Mouse (Mus musculus) left cerebral cortex, postnatal 14 days (tissue): ENCODE results near the gene Snx32. TPM values are rescaled to one million over a fixed set of nuclear protein-coding genes. Genes with fewer than 3 reads are reported as not detected.

Experiments
- DNase-seq, 2 experiments: peaks; one replicate each; pipeline ENCODE4 v3.0.0; 2021 to 2022; ENCODE audit warnings: low spot score in 2 of 2, mixed read lengths in 1 of 2
- intact Hi-C: fragments of 180-260 bp; cut with DNase I; formaldehyde crosslinking; loops from one replicate; pipeline ENCODE4 v1.15.1; 2025
- total RNA-seq, 2 experiments: library from RNA; stranded (reverse); gene quantifications; 2 replicates each; pipeline ENCODE4 v1.2.3; 2021

Gene Snx32
- total RNA-seq, 2 experiments from 2014 or later, result 78.7 to 83.6 TPM

GRCm38 (mm10) chr19:5444371-5444908, 65.9 kb downstream of the Snx32 start:
- intact Hi-C loops, result no loop called here
- no peak for DNase-seq

Other genes with a start within 250 kb of the Snx32 start
- 10 to 100 TPM; 66.2 to 69.4 TPM for gene Pacs1, start 237.4 kb downstream of the Snx32 start, total RNA-seq
- 100 to 1,000 TPM; 192 to 194 TPM for gene Sf3b2, start 215.1 kb downstream of the Snx32 start, total RNA-seq
- 100 to 1,000 TPM; 106 to 107 TPM for gene Gal3st3, start 212.2 kb downstream of the Snx32 start, total RNA-seq
- not detected for gene Catsper1, start 174.8 kb downstream of the Snx32 start, total RNA-seq
- gene Cst6, start 161.0 kb downstream of the Snx32 start, total RNA-seq, result 10 to 100 TPM; 15.4 to 17.9 TPM
- 10 to 100 TPM; 24.3 to 24.5 TPM for gene Eif1ad, start 143.8 kb downstream of the Snx32 start, total RNA-seq
- 10 to 100 TPM; 91.6 to 99.4 TPM for gene Banf1, start 143.4 kb downstream of the Snx32 start, total RNA-seq
- 10 to 100 TPM; 84.0 to 85.4 TPM for gene Sart1, start 121.8 kb downstream of the Snx32 start, total RNA-seq
- gene Tsga10ip, start 108.0 kb downstream of the Snx32 start, total RNA-seq, result under 1 TPM in 1 of 2 experiments, not detected in 1; 0.29 TPM
- gene Drap1, start 85.6 kb downstream of the Snx32 start, total RNA-seq, result 100 to 1,000 TPM; 168 to 192 TPM
- 10 to 100 TPM; 60.8 to 63.3 TPM for gene AI837181, start 85.4 kb downstream of the Snx32 start, total RNA-seq
- gene Fosl1, start 63.0 kb downstream of the Snx32 start, total RNA-seq, result not detected
- 10 to 100 TPM; 25.8 to 26.3 TPM for gene Ccdc85b, start 52.6 kb downstream of the Snx32 start, total RNA-seq
- 10 to 100 TPM; 82.9 to 86.6 TPM for gene Fibp, start 49.9 kb downstream of the Snx32 start, total RNA-seq
- gene Ctsw, start 42.0 kb downstream of the Snx32 start, total RNA-seq, result 1 to 10 TPM; 2.2 to 2.7 TPM
- 10 to 100 TPM; 14.5 to 15.9 TPM for gene Efemp2, start 36.6 kb downstream of the Snx32 start, total RNA-seq
- 10 to 100 TPM; 33.7 to 37.0 TPM for gene Mus81, start 22.1 kb downstream of the Snx32 start, total RNA-seq
- gene Cfl1, start 20.1 kb downstream of the Snx32 start, total RNA-seq, result 1,000 to 10,000 TPM; 1,767 to 1,844 TPM
- 1 to 10 TPM; 5.9 to 6.0 TPM for gene 1700020D05Rik, start 6.8 kb downstream of the Snx32 start, total RNA-seq
- gene Ovol1, start 50.1 kb upstream of the Snx32 start, total RNA-seq, result not detected
- gene Ap5b1, start 57.5 kb upstream of the Snx32 start, total RNA-seq, result 1 to 10 TPM; 7.4 to 8.2 TPM
- gene Rnaseh2c, start 91.3 kb upstream of the Snx32 start, total RNA-seq, result 10 to 100 TPM; 83.1 to 98.5 TPM
- 10 to 100 TPM; 76.1 to 81.7 TPM for gene Kat5, start 99.7 kb upstream of the Snx32 start, total RNA-seq
- 10 to 100 TPM; 22.0 to 23.9 TPM for gene Rela, start 126.9 kb upstream of the Snx32 start, total RNA-seq
- gene Sipa1, start 153.2 kb upstream of the Snx32 start, total RNA-seq, result 10 to 100 TPM; 23.9 to 24.4 TPM
- 10 to 100 TPM; 12.6 to 15.9 TPM for gene Map3k11, start 178.2 kb upstream of the Snx32 start, total RNA-seq
- gene Pcnx3, start 178.4 kb upstream of the Snx32 start, total RNA-seq, result 10 to 100 TPM; 63.6 to 65.1 TPM
- gene Kcnk7, start 193.8 kb upstream of the Snx32 start, total RNA-seq, result not detected
- 10 to 100 TPM; 36.6 to 37.7 TPM for gene Ehbp1l1, start 215.8 kb upstream of the Snx32 start, total RNA-seq
- 10 to 100 TPM; 38.7 to 39.2 TPM for gene Fam89b, start 219.1 kb upstream of the Snx32 start, total RNA-seq
- 10 to 100 TPM; 26.6 to 29.0 TPM for gene Ltbp3, start 230.4 kb upstream of the Snx32 start, total RNA-seq